Mouse (Mus musculus) CD8-positive naive resting alpha-beta T cell, adult 2 months (primary cell): ENCODE data around the gene Abca6.

Source experiments
- DNase-seq, 2 experiments: peaks; one replicate each; pipeline ENCODE4 v3.0.0; 2022; ENCODE audit warnings: low read depth in 2 of 2, low spot score in 2 of 2

Abca6 gene

GRCm38 (mm10) chr11:110196561-110197306 is 54.8 kb downstream of the Abca6 start:
- DNase-seq = no peak

- no peak for DNase-seq
Measured at GRCm38 (mm10) chr11:110195310-110195709, 56.3 kb downstream of the Abca6 start.

- DNase-seq = no peak
Measured at GRCm38 (mm10) chr11:110171212-110171611, 80.4 kb downstream of the Abca6 start.

GRCm38 (mm10) chr11:110167459-110168251 is 83.9 kb downstream of the Abca6 start, which contains the start of gene Abca9:
TSS of gene Abca9 (minus strand) at chr11:110168196.
- no peak for DNase-seq

- no peak for DNase-seq
Measured at GRCm38 (mm10) chr11:110165822-110166221, 85.8 kb downstream of the Abca6 start.

DNA sequence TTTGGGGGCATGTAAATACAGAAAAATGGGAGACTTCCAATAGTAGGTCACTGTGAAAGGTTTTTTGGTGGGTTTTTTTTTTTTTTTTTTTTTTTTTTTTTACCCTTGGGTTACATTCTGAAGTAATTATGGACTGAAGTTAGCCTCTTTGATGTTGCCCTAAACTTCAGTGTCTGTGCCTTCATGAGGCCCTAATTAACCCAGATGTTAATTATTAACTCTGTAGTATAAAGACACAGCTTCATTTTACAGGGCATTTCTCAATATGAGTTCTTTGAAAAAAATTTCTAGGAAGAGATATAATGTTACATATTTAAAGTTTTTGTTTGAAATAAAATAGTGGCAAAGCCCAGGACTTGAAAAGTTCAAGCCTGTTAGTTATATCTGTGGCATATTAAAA is 86.2 kb downstream of the Abca6 start:
- no peak for DNase-seq

DNA sequence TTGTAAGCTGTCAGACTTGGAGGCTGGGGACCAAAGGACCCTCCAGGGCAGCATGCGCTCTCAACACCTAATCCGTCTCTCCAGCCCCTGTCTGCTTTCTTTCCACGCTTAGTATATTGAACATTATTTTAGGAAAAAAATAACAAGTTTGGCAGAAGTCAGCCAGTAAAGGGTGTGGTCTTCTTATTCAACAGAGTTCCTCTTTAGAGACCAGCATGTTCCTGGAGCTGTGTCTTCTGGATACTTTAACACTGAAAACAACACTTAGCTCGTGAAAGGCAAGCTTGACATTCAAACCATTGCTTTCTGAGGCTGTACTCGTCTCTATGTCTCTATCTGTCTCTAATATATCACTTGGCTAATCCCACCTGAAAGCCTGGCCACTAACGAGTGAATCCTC is 94.5 kb downstream of the Abca6 start:
- no peak for DNase-seq

DNA sequence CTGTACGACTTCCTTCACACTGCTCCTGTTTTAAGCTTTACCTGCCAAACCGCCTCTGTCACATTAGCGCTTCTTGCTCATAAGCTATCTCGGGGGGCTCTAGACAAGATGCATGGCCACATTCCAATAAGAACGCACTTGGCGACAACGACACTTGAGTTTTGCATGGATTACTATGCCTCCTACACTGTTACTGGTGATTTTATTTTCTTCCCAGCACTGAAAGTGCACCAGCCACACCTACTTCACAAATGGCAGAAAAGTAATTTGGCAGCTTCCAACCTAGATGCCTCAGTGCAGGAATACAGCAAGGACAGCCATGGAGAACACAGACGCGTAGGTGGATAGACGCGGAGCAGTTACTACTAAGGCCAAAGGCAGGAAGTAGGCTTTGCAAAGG is 95.6 kb downstream of the Abca6 start:
- DNase-seq = no peak

DNA sequence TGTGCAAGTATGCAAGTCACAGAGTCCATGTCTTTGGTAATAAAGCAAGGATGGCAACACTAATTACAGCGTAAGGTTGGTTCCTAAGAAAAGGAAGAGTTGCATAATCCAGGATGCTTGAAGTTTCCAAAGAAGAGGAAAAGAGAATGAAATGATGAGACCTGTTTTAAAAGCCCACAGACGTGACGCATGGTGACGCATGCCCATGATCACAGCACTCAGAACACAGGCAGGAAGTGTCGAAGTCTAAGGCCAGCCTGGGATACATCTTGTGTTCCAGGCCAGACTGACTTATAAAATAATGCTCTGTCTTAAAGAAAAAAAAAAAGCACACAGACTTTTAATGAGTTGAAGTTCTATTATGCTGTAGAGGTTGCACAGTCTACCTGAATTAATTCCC is 103.9 kb downstream of the Abca6 start:
- DNase-seq = no peak

DNA sequence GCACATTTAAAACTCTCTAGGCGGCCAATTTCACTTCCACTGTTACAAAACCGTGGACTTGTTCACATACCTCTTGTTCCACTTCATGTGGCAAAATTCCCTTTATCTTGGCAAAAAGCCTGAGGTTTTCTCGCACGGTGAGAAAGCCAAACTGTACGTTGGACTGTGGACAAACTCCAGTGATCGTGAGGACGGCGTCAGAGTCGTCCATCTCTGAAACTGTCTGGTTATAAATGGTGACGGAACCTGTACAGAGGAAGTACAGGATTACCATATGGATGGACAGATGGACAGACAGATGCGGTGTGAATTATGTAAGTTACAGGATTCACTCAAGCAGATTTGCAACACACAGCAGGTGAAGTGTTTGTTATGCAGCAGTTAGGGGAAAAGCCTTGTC is 106.2 kb downstream of the Abca6 start:
- DNase-seq = no peak

GRCm38 (mm10) chr11:110130760-110131159 is 120.8 kb downstream of the Abca6 start:
- DNase-seq = no peak
